Mouse (Mus musculus): ENCODE measurements at regions not wholly inside any gene's neighbourhood (a gene's known extent, or its start where the extent isn't known, plus 50 kb on each side); places are given as distances from the start of the nearest gene placed in this dataset.

DNA sequence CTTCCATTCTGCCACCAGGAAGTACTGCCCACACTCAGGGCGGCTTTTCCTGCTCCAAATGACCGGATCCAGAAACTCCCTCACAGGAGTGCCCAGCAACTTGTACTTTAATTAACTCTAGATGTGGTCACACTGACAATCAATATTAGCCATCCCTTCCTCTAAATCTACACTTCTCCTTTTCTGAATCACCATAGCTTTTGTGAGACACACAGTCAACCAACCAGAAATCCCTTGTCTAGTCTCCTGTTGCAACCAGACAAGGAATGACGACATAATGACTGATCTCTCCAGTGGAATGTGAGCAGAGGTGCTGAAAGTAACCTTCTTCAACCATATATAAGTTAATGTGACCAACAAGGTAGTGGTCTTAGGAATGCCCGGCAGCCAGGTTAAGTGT is 277.0 kb upstream of the Acvr2a start:
- DNase-seq (ENCODE audit: low spot score in 2 of 2), result no peak

DNA sequence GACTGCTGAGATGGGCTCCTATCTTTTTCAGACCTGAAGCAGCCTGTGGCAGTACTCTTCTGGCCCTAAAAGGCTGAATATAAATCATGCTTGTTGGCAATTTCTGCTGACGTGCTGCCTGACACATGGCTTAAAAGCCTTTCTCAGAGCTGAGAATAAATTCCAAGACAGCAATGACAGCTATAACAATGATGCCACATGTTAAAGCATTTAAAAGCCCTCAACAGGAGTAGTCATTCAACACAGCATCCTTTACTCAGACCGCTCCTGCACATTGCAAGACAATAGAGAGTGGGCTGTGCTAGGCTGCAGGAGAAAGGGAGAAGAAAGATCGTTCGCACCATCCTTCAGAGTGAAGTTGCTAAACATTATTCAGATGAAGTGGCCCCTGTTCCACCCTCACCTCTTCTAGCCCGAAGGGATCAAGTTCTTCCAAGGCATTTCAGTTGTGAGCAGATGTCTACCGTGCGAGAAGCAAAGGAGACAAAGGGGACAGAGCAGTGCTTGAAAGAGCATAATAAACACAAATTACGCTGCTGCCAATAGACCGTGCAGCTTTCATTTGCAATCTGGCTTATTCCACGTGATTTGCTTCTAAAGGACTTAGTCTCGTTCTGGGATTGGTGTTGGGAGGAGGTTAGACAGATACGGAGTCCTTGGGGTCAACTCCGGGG is 275.1 kb upstream of the Acvr2a start:
- DNase-seq (ENCODE audit: low spot score in 2 of 2), result peak in 1 of 2 experiments; percentile 5

DNA sequence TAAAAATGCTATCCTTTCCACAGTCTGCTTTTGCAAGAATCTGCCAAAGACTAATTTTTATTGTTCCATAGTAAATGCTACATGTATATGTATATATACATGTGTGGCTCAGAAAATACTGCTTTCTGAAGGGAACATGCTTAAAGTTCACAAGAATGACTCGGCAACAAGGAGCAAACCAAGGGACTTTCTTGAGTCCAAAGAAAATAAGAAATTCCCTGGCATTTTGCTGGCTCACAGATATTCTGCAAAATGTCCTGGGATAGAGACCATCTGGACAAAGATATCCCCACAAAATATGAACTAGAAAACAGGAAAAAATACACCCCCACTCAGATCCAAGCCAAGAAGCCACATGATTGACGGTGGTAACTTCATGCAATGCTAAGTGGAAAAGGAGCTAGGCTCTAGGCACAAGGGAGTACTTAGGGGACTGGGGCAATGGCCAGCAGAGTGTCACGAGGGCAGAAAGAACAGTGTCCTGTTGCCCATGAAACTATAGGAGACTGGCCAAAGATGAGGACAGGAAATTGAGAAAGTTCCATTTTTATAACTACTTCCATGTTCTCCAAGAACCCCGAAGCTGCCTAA is 274.3 kb upstream of the Acvr2a start:
- DNase-seq (ENCODE audit: low spot score in 2 of 2), result no peak

DNA sequence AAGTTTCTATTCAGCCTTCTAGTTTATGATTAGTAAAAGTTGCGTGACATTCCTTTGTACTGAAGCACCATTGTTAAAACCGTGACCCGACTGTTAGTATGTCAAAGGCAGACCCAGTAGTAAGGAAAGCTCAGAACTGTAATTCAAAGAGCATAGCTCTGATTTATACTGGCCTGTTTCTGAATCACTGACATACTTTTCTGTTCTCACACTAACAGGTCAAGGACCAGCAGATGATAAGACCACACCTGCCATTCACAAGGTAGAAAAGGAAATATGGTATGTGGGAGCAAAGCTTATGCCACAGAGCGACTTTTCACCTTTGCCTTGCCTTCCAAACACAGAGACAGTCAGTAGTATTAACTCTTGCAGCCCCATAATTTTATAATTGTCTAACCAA is 269.5 kb upstream of the Acvr2a start:
- no peak for DNase-seq (ENCODE audit: low spot score in 2 of 2)

DNA sequence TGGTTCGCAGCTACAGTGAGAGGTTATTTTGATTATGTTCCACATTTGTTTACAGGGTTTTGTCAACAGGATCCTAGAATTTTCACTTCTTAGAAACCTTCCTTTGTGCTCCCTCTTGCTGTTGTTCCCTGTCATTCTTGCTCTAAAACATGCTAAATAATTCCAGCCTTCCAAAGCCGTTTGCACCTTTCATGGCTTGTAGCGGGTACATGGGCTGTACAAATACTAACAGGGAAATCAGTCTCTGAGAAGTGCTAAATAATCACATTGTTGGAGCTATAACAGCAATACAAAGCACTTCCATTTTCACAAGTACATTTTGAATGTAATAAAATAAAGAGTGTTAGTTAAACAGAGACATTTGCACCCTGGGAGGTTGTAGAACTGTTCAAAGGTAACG is 268.8 kb upstream of the Acvr2a start:
- DNase-seq (ENCODE audit: low spot score in 2 of 2), result no peak

DNA sequence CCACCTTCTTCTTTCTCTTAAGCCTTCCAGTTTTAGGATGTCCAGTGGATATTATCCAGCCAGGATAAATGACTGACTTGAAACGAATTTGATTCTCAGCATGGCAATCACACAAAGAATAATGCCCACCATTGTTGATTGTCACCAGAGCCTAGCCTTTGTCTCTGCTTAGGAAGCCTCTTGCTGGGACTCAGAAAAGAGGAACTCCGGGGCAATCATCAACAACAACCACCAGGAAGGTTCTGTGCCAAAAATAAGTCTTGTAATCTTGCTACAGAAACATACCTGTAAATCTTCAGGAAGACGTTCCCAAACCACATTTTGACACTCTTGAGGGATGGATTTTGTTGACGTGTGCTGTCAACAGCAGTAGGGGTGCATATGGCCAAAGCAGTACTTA is 268.2 kb upstream of the Acvr2a start:
- no peak for DNase-seq (ENCODE audit: low spot score in 2 of 2)

DNA sequence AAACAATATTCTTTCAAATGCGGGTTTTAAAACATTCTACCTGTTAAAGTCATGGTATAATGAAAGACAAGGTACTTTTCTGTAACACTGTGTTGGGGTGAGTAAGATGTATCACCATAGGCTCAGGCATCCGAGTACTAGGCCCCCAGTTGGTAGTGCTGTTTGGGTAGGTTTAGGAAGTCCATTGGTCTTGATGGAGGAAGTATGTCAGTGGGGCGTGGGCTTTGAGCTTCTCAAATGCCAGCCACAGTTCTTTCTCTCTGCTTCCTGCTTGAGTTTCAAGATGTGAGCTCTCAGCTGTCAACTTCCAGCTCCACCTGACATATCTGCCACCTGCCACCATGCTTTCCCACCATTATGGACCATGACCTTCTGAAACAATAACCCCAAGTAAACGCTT is 267.7 kb upstream of the Acvr2a start:
- DNase-seq (ENCODE audit: low spot score in 2 of 2), result no peak

DNA sequence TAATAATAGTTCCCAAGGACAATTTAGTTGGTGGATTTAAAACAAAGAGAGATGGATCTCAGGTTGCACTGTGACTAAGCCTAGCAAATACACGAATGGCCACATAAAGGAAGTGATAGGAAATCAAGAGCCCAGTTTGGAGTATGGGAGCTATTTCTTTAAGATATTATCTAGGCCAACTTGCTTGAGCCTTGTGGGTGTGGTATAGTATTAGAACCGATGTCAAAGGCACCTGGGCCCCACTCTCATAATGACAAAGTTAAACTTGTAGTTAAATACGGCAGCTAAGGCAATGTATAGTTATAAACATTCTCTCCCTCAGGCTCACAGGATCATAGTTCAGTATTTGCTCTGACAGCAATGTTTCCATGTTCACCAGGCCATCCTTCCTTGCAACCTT is 257.3 kb upstream of the Acvr2a start:
- no peak for DNase-seq (ENCODE audit: low spot score in 2 of 2)

DNA sequence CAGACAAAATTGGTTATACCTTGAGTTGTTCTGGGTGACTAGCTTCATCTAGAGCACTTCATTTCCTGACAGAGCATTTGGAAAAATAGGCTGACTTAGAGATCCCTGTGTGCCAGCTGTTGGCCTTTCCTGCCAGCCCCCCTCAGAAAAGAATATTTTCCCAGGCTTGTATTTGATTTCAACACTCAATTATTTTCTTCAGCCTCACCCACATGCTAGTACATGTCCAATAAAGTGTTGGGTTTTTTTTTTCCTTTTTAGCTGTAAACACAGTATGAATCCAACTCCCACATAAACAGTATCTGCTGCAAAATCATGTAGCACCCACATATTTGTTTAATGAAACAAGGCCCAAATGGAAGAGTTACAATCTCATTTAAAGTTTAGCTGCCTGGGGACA is 256.8 kb upstream of the Acvr2a start:
- DNase-seq (ENCODE audit: low spot score in 2 of 2), result no peak

DNA sequence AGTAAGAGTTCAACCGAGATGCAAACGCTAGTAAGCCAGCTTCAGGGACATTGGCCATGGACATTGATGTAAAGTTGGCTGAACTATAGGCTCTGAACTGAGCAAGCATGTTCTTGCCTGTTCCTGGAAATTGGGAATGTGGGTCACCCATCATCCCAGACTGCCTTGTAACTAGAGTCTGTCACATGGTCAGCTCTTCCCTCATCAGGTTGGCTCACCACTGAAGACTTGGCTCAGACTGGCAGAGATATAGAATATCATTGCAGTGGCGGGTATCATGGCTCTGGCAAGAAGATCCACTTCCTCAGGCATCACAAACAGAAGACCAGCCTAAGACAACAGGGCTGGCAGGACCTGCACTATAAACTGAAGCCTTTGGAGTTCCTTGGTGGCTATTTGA is 255.3 kb upstream of the Acvr2a start:
- no peak for DNase-seq (ENCODE audit: low spot score in 2 of 2)

DNA sequence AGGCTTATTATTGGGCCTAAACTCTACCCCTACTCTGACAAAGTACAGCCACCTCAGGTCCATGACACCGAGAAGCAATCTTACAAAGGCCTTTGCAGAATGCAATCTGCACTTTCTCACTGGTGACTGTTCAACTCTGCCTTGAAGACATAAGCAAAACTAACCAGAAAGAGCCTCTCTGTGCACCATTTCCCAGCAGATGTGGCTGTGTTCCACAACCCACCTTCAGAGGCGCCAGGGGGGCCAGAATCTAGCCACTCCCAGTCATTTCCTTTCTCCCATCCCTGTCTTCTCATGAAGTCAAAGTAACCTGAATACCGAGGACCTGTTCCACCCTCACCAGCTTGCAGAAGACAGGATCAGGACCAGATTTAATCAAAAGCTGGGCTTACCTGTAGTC is 250.3 kb upstream of the Acvr2a start:
- DNase-seq (ENCODE audit: low spot score in 2 of 2), result no peak

DNA sequence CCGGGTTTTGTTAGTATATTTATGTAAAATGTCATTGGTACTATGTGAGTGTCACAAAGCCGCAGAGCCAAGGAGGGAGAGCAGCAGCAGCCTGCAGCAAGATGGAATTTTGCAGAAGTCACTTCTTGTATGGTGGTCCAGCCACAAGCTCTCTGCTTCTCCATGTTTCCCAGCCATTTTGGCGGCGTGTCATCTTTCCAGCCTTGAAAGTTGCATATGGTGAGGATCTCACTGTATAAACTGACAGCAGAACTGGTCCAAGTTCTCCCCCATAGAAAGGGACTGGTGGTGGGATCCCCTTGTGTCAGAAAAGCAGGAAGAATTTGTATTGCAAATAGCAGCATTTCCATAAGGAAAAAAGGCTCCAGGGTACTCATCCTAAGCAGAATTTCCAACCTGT is 249.7 kb upstream of the Acvr2a start:
- DNase-seq (ENCODE audit: low spot score in 2 of 2), result no peak

DNA sequence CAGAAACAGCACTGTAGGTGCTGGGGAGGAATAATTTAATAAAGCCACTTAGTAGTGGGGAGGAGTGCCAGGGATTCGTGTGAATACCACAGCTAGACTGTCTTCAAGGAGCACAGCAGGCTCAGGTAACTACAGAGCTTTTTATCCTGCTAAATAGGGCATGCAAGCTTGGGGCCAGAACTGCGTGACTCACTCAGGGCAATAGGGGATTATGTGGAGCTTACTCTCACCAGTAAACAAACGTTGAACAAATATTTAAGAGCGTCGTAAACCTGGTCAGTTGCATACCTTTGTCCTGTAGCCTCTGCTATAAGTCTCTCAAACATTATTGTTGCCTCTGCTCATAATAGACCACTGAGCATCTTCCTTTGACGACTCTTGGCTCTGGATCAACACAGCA is 246.0 kb upstream of the Acvr2a start:
- no peak for DNase-seq (ENCODE audit: low spot score in 2 of 2)

DNA sequence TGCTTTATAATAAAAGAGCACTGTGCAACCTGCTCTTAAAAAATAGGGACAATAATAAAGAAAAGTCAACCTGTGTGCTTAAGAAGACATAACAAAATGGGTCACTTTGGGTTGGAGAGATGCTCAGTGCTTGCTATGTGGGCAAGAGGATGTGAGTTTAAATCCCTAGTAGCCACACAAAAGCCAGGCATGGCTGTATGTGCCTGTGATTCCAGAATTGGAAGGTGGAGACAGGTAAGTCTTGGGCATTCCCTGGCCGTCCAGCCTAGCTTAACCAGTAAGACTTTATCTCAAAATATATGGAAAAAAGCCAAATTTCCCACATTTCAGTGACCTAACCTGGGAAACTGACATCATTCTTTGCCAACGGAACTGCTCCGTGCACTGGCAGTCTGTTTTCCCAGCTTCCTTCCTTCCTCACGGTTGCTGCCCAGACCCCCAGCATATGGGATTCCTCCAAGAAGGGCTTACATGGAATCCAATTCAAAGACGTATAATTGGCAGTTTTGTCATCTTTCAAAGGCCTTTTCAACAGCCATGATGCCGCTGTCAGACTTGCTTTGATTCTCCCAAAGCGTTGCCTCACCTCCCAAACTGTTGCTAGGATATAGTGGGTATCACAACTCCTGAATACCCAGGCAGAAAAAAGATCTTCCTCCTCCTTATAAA is 227.6 kb upstream of the Acvr2a start:
- no peak for DNase-seq (ENCODE audit: low spot score in 2 of 2)

DNA sequence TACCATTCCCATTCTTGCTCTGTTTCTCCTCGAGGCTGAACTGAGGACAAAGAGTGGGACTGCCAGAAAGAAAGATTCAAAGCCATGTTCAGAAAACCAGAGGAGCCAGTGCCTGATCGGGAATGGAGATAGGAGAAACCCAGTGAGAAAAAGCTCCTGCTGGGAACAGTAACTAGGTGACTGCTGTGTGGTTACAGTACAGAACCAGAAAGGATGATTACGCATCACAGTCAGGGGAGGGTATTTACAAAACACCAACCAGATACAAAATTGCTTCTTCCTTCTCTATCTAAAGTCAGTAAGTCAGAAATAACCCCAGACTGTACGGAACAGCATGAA is 227.1 kb upstream of the Acvr2a start:
- DNase-seq (ENCODE audit: low spot score in 2 of 2), result peak in 1 of 2 experiments; percentile 2

DNA sequence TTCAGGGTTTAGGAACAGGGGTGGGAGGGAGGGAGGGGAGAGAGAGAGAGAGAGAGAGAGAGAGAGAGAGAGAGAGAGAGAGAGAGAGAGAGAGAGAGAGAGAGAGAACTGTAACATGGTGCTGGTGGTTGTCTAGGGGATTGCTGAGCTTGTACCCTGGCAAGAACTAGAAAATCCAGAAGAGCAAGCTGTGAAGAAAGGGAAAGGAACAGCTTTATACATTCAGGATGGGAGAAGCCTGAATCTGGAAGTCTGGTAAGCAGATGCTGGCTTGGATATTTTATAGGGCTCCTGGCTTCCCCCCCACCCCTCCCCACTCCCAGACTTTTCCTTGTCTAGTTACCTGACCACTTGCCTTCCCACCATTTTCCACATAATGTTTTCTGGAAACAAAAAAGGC is 224.2 kb upstream of the Acvr2a start:
- no peak for DNase-seq (ENCODE audit: low spot score in 2 of 2)

DNA sequence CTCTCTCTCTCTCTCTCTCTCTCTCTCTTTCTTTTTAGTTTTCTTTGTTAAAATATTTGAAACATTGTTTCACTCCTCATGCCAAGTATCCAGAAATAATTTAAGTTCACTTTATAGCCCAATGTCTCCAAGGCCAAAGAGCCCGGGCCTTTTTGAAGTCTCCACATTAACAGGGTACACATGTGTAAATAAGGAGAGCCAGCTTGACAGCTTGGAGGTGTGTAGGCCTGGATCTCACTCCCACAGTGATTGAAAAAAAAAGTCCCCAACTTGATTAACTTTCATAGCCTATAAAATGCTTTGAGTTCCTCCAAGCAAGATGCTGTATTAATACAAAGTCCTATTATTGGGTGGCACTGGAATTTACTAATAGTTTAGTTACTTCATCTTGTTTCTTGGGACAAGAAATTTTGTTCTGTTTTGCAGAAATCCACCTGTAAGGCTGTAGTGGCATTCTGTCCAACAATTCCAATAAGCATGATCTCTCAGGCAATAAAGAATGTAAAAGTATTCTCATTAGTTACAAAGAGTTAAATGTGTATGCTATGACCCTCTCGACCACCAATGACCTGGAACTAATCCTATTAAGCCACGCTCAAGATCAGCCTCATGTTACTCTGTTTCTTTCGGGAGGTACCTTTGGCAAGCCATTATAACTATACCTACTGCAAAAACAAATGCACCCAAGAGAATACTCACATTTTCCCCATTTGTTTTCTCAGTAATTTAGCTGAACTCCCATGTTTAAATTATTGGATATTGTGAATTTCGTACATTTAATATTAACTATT is 215.9 kb upstream of the Acvr2a start:
- no peak for DNase-seq (ENCODE audit: low spot score in 2 of 2)

DNA sequence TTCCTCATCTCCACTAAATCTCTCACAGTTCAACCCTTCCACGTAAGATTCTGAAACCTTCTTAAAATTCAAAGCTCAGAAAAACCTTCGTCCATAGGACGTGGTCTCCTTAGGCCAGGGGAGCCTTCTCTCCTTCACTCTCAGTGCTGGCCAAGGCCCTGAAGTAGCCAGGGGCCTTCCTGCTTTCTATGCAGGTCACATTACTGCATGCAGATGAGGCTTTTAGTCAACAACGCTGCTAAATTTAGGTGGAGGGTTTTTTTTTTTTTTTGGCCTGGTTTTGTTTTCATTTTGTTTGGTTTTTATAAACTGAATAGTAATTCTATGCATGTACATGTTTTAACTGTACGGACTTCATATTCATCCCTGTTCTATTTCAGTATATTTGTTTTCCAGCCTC is 214.5 kb upstream of the Acvr2a start:
- no peak for DNase-seq (ENCODE audit: low spot score in 2 of 2)

DNA sequence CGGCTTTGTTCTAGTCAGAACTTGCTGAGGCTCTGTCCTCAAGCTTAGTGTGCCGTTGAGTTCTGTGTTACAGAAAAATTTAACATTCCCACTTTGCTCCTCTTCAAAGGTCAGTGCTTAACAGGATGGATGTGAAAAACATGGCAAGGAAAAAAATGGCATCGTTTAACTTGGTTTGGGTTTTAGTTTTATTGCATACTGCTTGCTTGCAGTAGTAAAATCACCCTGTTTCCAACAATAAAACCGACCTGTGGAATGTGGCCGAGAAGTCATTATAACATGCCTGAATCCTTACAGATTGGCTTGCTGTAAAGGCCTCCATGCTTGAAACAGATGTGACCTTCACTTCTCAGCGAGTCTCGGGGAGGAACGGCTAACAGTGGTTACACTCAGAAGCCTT is 212.1 kb upstream of the Acvr2a start:
- DNase-seq (ENCODE audit: low spot score in 2 of 2), result no peak

DNA sequence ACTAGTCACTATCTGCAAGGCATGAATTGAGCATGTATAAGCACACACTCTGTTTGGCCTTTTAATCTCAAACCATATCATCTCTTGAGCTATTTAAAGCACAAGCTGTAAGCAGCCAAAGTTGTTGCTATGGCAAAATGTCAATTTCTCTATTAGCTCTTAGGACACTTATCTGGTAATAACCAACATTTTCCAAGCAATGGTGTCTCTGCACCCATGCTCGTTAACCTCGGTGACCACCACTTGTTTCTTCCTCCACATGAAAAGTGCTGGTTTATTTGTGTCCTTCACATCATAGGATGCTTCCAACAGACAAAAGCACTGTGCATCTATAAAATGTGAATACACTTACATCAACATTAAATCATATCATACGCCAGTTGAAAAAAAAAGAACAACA is 204.4 kb upstream of the Acvr2a start:
- no peak for DNase-seq (ENCODE audit: low spot score in 2 of 2)

DNA sequence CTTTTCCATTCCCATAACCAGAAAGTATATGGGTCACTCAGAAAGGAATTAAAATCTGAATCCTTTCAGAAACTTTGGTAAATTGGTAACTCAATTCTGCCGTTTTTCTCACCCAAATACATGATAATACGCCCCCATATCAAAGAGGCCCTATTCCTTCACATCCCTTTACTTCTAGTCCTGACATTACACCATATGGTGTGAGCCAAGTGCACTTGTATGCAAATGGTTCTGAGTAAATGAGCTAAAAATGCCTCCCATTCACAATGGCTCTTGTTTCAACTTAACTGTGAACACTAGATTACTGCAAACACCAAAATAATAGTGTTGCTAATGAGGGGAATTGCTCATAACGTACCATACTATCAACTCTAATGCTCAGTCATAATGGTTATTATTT is 201.7 kb upstream of the Acvr2a start:
- DNase-seq (ENCODE audit: low spot score in 2 of 2), result no peak

DNA sequence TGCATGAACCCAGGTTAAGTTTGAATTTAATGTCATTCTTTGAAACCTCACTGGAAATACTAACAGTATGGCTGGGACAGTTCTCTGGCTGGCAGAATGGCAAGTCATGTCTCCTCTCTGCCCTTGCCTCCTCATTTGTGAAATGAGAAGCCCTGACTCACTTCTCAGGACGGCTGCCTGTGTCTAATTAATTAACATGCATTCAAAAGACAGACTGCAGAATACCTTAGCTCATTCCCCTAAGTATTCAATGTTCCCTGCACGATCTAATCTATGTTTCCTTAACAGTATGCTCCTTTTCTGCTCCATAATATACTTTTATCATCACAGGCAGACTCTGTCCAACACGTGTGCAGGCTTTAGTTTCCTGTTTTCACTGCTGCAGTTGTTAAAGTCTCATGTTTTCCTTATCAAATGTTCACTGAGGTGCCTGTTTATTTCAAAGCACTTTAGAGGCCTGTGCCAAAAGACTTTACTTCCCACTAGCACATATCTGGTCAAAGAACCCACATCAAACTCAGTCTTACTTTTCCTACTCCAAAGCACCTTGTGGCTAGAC is 196.7 kb upstream of the Acvr2a start:
- DNase-seq (ENCODE audit: low spot score in 2 of 2), result no peak

DNA sequence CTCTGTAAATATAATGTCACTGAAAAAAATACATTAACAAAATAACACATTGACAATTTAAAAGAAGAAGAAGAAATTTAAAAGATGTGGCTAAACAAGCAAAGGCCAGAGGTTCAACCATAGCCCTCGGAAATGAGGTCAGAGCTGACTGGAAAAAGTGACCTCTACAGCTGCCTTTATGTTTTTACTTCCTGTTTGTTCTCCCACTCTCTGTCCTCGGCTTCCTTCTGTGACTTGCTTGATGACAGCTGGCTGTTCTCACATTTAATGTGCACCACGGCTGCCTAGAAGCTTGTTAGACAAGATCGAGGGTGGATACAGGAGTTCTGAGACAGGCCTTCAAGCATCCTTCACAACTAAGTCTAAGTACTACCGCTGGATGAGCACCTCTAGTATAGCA is 194.9 kb upstream of the Acvr2a start:
- no peak for DNase-seq (ENCODE audit: low spot score in 2 of 2)
